Mouse (Mus musculus): ENCODE data around the gene Rab9.

GRCm38 (mm10) chrX:166440616-166441063 lies 39.0 kb downstream of the Rab9 start, which contains the start of gene Ofd1:
- TF ChIP-seq GATA1 (IDR thresholded peaks at IDR 0.05; ENCODE audit: borderline replicate concordance, low read length) (no peak), FLI1 (IDR thresholded peaks at IDR 0.05; ENCODE audit: low read length) (no peak)

Data from megakaryocyte, embryonic 14.5 days (primary cell).